Mouse (Mus musculus) liver, embryonic 14.5 days (tissue): ENCODE measurements around the gene 4933405L10Rik.

Source experiments
- CTCF ChIP-seq: IDR thresholded peaks from 2 replicates; pipeline ENCODE4 v1.5.1; 2016; ENCODE audit warnings: antibody characterized with exemption, low read depth, control low read depth
- EP300 ChIP-seq: IDR thresholded peaks from 2 replicates; pipeline ENCODE4 v1.6.1; 2016; ENCODE audit warnings: antibody characterized with exemption, low read depth

DNA sequence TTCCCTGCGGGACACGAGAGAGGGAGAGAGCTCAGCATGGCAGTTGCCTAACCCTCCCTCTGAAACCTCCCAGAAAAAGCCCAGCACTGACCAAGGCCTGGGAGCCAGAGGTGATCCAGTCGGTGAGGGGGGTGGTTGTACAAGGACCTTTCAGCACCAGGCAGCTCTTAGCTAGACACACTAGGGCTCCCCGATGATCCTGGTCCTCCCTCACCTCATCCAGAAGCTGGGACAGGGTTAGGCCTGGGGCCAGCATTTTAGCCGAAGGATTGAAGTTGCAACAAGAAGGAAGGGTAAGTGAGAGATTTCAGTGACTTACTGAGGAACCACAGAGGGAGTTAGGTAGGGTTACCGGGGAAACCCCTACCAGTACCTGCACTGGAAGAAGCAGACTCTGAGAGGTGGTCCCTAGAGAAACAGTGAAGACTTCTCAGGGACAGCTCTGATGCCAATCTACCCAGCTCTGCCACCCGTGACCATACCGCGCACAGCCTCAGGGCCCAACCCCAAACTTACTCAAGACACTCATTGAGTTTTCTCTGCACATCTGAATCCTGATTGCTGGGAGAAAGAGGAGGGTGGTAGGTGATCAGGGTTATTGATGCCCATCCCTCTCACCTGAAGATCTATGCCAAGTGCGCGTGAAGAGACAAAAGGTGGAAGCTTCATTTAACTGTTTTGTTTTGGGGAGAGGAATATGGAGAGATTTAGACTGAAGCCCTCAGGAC lies 7.8 kb upstream of the 4933405L10Rik start:
- no peak for TF ChIP-seq EP300
- no peak for TF ChIP-seq CTCF
